Mouse (Mus musculus) limb, embryonic 11.5 days (tissue): Measurements from ENCODE around the gene Erc1. TPM values are rescaled to one million over a fixed set of nuclear protein-coding genes. Genes with fewer than 3 reads are reported as not detected.

ENCODE experiments used
- ATAC-seq: fragments of 200-750 bp; cut with Nextera tagmentation; 2 replicates; pipeline ENCODE4 v1.8.0; 2017; ENCODE audit warnings: low read depth; ENCODE audit not compliant: insufficient number of reproducible peaks, low FRiP score, low TSS enrichment
- DNase-seq: peaks from one replicate; pipeline ENCODE4 v3.0.0-alpha.2; 2015; ENCODE audit warnings: low spot score
- H3K27ac ChIP-seq: fragments of 300-500 bp; sonication (generic); replicated peaks from 2 replicates; pipeline ENCODE4 v1.5.1; 2014; ENCODE audit warnings: low read depth, mild to moderate bottlenecking, low read length
- H3K27me3 ChIP-seq: fragments of 300-500 bp; sonication (generic); 2 replicates; pipeline ENCODE4 v1.6.1; 2014; ENCODE audit warnings: mild to moderate bottlenecking, low read length, mixed read lengths; ENCODE audit not compliant: control insufficient read depth, insufficient read depth
- H3K36me3 ChIP-seq: fragments of 300-500 bp; sonication (generic); 2 replicates; pipeline ENCODE4 v1.6.1; 2014; ENCODE audit warnings: mild to moderate bottlenecking, low read length, moderate library complexity, mixed read lengths; ENCODE audit not compliant: control insufficient read depth, insufficient read depth
- H3K4me1 ChIP-seq: fragments of 300-500 bp; sonication (generic); 2 replicates; pipeline ENCODE4 v1.6.1; 2014; ENCODE audit warnings: low read length, mixed read lengths; ENCODE audit not compliant: control insufficient read depth, insufficient read depth
- H3K4me2 ChIP-seq: fragments of 300-500 bp; sonication (generic); 2 replicates; pipeline ENCODE4 v1.6.1; 2014; ENCODE audit warnings: low read depth, mild to moderate bottlenecking, moderate library complexity; ENCODE audit not compliant: severe bottlenecking
- H3K4me3 ChIP-seq: fragments of 300-500 bp; sonication (generic); 2 replicates; pipeline ENCODE4 v1.5.1; 2014; ENCODE audit warnings: low read depth, low read length
- H3K9ac ChIP-seq: fragments of 300-500 bp; sonication (generic); 2 replicates; pipeline ENCODE4 v1.6.1; 2014; ENCODE audit warnings: mild to moderate bottlenecking, low read length
- H3K9me3 ChIP-seq: fragments of 300-500 bp; sonication (generic); 2 replicates; pipeline ENCODE4 v1.6.1; 2016; ENCODE audit warnings: low read length; ENCODE audit not compliant: control insufficient read depth
- WGBS: fragments of 180-500 bp; shearing (Covaris S2); extraction: QIAGEN DNeasy Blood & Tissue Kit; methylation state at CpG from one replicate; pipeline ENCODE4 v1.1.7; 2014; 5-methylcytosine and 5-hydroxymethylcytosine counted together
- polyA plus RNA-seq: library from polyadenylated mRNA; unstranded; fragments of >200 nt; fragmentation: Nextera tagmentation; extraction: Ambion mirVana; gene quantifications from 2 replicates; pipeline ENCODE4 v1.2.1, GENCODE M21; 2014

The Erc1 gene
- polyA plus RNA-seq, 1 experiment from 2014 or later: 32.5 TPM

DNA sequence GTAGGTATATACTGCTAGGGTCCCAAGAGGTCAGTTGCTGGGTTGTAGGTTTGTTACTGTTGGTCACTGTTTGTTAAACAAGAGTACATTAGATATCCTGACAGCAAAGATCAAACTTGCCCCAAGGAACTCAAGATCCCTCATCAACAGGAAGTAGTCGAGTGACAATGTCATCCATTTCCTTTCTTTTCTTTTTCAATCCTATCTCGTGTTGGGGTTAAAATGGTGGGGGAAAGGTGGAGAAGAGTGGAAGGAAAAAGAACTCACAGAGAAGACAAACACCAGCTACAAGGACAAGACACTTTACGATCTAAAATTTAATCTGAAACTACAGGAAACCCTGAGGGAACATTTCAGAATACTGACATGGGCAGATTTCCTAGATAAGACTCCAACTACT, 92.1 kb downstream of the Erc1 start:
- no peak overlapping the region for H3K4me2 ChIP-seq
- DNase-seq (no peak), ATAC-seq (no peak)
- no peaks in the 10 kb centered on the region for H3K9me3 ChIP-seq
- no peak overlapping the region for H3K9ac ChIP-seq
- H3K27me3 ChIP-seq: no peaks in the 10 kb centered on the region
- 80% methylated on average over 3 of the region's 3 CpGs for WGBS
- H3K4me3 ChIP-seq: no peak overlapping the region
- no peak overlapping the region for H3K27ac ChIP-seq
- no peaks in the 10 kb centered on the region for H3K4me1 ChIP-seq
- peaks cover 2% of the 10 kb centered on the region; the same call in 1 of the 2 replicates for H3K36me3 ChIP-seq

DNA sequence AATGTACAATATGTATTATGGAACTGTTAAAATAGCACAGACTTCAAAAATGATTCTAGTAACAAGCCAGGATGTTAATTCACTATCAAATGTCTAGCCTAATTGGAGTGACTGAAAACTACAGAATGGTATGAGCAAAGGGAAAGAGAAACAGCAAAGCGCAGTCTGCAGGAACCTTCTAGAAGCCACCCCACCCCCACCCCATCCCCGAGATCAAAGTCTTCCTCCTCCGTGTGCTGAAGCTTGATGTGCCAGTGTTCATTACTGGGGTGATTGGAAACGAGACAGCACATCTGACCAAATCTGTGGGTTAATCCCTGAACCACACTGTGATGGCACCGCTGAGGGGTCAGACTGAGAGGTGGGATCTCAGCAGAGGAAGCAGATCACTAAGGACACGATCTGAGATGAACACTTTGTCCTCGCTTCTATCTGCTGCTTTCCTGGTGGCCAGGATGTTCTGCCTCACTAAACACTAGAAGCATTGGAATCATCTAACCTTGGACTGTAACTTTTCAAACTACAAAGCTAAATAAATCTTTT, 98.8 kb downstream of the Erc1 start:
- no peak overlapping the region for H3K4me3 ChIP-seq
- H3K27ac ChIP-seq: no peak overlapping the region
- no peaks in the 10 kb centered on the region for H3K9me3 ChIP-seq
- DNase-seq (no peak), ATAC-seq (no peak)
- WGBS: 81% methylated on average over 7 of the region's 7 CpGs
- H3K9ac ChIP-seq: no peak overlapping the region
- peaks cover 2% of the 10 kb centered on the region; the same call in 1 of the 2 replicates for H3K36me3 ChIP-seq
- no peak overlapping the region for H3K4me2 ChIP-seq
- H3K4me1 ChIP-seq: no peaks in the 10 kb centered on the region
- no peaks in the 10 kb centered on the region for H3K27me3 ChIP-seq

DNA sequence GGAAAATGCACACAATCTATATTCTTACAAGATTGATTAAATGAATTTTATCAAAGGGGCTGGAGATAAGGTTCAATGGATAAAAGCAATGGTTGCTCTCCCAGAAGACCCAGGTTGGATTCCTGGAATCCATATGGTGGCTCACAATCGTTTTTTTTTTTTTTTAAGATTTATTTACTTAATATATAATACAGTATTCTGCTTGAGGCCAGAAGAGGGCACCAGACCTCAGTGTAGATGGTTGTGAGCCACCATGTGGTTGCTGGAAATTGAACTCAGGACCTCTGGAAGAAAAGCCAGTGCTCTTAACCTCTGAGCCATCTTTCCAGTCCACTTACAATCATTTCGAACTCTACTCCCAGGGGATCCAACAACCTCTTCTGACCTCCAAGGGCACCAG, 106.1 kb downstream of the Erc1 start:
- no peak overlapping the region for H3K4me2 ChIP-seq
- no peaks in the 10 kb centered on the region for H3K27me3 ChIP-seq
- ATAC-seq (no peak), DNase-seq (no peak)
- 91% methylated on average over 2 of the region's 2 CpGs for WGBS
- H3K9me3 ChIP-seq: no peaks in the 10 kb centered on the region
- no peak overlapping the region for H3K9ac ChIP-seq
- peaks cover 2% of the 10 kb centered on the region; the same call in 1 of the 2 replicates for H3K36me3 ChIP-seq
- H3K27ac ChIP-seq: no peak overlapping the region
- H3K4me3 ChIP-seq: no peak overlapping the region
- no peaks in the 10 kb centered on the region for H3K4me1 ChIP-seq

DNA sequence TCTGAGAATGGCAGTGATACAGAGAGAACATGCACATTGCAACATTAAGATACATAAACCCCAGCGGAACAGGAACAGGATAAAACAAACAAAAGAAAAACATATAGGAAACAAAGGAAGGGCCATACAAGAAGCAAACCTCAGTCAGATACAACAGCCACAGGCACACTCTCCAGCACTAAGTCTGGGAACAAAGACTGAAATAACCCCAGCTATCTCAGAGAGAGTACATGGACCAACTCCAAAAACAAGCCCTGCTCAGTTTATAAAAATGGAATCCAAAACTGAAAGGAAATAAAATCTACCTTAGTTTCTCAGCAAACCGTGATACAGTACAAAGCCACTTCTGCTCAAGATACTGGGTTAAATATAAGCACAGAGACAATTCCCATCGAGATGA, 107.4 kb downstream of the Erc1 start:
- Histone ChIP-seq H3K4me1 (no peaks in the 10 kb centered on the region), H3K36me3 (peaks cover 2% of the 10 kb centered on the region; the same call in 1 of the 2 replicates), H3K4me2 (no peak overlapping the region), H3K4me3 (no peak overlapping the region), H3K27me3 (no peaks in the 10 kb centered on the region), H3K27ac (no peak overlapping the region), H3K9ac (no peak overlapping the region), H3K9me3 (no peaks in the 10 kb centered on the region)
- ATAC-seq (no peak), DNase-seq (no peak)
- 92% methylated on average over 3 of the region's 3 CpGs for WGBS

DNA sequence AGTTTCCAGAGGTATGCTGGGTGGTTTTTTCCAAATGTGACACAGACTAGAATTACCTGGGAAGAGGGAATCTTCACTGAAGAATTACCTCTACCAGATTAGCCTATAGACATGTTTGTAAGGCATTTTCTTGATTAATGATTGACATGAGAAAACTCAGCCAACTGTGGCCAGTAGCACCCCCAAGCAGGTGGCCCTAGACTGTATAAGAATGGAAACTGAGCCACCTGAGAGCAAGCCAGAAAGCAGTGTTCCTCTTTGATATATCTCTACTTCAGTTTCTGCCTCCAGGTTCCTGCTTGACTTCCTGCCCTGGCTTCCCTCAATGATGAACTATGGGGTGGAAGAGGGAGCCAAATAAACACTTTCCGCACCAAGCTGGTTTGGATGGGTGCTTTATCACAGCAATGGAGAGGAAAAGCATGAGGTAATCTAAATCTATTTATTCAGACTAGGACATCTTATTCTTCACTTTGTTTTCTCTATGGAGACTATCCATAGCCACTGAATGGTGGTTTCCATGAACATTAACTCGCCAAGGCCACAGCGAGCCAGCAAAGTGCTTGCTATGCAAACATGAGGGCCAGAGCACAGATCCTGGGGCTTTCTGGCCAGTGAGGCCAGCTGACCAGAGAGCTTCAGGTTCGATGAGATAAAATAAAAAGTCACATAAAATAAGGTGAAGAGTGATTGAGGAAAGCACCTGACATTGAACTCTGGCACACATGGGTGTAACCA, 109.2 kb downstream of the Erc1 start:
- H3K27ac ChIP-seq: no peak overlapping the region

DNA sequence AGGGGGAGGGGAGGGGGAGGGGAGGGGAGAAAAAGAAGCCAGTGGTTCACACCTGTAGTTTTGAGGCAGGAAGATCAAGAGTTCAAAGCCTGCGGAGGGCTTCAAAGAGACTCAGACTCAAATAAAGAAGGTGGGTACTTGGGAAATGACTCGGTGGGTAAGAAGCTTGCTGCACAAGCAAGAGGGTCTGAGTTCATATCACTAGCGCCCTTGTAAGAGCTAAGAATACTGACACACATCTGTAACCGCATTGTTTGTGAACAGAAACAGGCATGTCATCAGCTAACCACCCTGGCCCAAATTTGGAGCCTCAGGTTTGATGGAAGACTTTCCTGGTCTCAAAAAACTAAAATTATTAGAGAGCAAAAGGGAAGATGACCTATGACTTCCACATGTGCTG, 110.3 kb downstream of the Erc1 start:
- Histone ChIP-seq H3K4me3 (no peak overlapping the region), H3K9me3 (no peaks in the 10 kb centered on the region), H3K4me2 (no peak overlapping the region), H3K27ac (no peak overlapping the region), H3K36me3 (no peaks in the 10 kb centered on the region; the same call in 1 of the 2 replicates), H3K27me3 (no peaks in the 10 kb centered on the region), H3K9ac (no peak overlapping the region), H3K4me1 (no peaks in the 10 kb centered on the region)
- ATAC-seq: no peak
- DNase-seq: no peak
- 90% methylated on average over 4 of the region's 4 CpGs for WGBS

More for the DNA sequence above, 109.2 kb downstream of the Erc1 start:
- no peak for DNase-seq
- Histone ChIP-seq H3K9ac (no peak overlapping the region), H3K4me2 (no peak overlapping the region), H3K36me3 (peaks cover 2% of the 10 kb centered on the region; the same call in 1 of the 2 replicates), H3K27me3 (no peaks in the 10 kb centered on the region), H3K4me1 (no peaks in the 10 kb centered on the region), H3K4me3 (no peak overlapping the region), H3K9me3 (no peaks in the 10 kb centered on the region)
- ATAC-seq: no peak
- 94% methylated on average over 4 of the region's 4 CpGs for WGBS

DNA sequence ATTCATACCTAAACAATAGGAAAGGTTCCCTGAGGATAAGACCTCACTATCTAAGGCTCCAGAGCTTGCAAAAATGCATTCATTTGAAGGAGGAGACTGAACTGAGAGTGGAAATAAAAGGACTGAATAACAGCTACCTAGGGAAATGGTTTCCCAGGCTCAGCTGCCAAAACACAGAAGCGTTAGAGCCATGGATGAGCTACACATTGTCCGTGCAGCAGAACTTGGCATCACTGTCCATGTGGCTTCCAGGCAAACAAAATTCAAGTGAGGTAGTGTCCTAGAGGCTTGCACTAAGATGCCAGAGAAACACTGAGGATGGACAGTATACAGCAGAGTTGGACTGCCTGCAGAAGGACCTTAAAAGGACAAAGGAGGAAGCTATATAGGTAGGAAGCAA, 112.0 kb downstream of the Erc1 start:
- Histone ChIP-seq H3K27me3 (no peaks in the 10 kb centered on the region), H3K9me3 (no peaks in the 10 kb centered on the region), H3K4me1 (no peaks in the 10 kb centered on the region), H3K9ac (no peak overlapping the region), H3K36me3 (no peaks in the 10 kb centered on the region), H3K4me2 (no peak overlapping the region), H3K27ac (no peak overlapping the region), H3K4me3 (no peak overlapping the region)
- ATAC-seq (no peak), DNase-seq (no peak)
- 95% methylated on average over 2 of the region's 2 CpGs for WGBS

DNA sequence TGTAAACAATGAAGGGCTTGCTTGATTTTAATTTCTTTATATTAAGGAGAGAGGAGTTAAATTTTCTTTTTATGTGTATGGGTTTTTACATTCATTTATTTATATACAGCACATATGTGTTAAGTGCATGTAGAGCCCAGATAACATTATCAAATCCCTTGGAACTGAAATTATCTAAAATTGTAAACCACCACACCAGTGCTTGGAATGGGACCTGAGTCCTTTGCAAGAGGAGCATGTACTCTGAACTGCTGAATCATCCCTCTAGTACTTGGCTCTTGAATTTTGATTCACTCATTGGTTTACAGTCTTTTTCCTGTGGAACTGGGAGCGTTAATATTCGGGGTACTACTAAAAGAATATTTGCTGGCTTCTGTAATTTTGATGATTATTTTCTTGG, 116.8 kb downstream of the Erc1 start:
- no peak overlapping the region for H3K4me3 ChIP-seq
- no peaks in the 10 kb centered on the region for H3K36me3 ChIP-seq
- H3K27ac ChIP-seq: no peak overlapping the region
- H3K4me2 ChIP-seq: no peak overlapping the region
- no peak for ATAC-seq
- no peaks in the 10 kb centered on the region for H3K4me1 ChIP-seq
- DNase-seq: no peak
- 92% methylated on average over 2 of the region's 2 CpGs for WGBS
- no peaks in the 10 kb centered on the region for H3K27me3 ChIP-seq
- H3K9ac ChIP-seq: no peak overlapping the region
- H3K9me3 ChIP-seq: no peaks in the 10 kb centered on the region
